Mouse (Mus musculus) thymus, postnatal 36 days (tissue): Measurements from ENCODE around the gene Upk3b.
A peak's percentile ranks its signal among the peaks of the same experiment; 100 is the strongest.

Source experiments
- DNase-seq, 2 experiments: peaks; one replicate each; pipeline ENCODE4 v3.0.0; 2022; ENCODE audit warnings: mixed read lengths in 2 of 2

The Upk3b gene

GRCm38 (mm10) chr5:136077001-136077550, 38.8 kb downstream of the Upk3b start:
- DNase-seq, result no peak

- no peak for DNase-seq
Observed at GRCm38 (mm10) chr5:136078136-136078535, 39.8 kb downstream of the Upk3b start.

- no peak for DNase-seq
Observed at GRCm38 (mm10) chr5:136082345-136082744, 44.0 kb downstream of the Upk3b start.

- DNase-seq, result peak; percentile 96 to 98
Observed at GRCm38 (mm10) chr5:136083669-136084107, 45.4 kb downstream of the Upk3b start, which contains the start of gene Rasa4. TSS of gene Rasa4 (plus strand) at chr5:136083916.

GRCm38 (mm10) chr5:136084144-136084881, 46.0 kb downstream of the Upk3b start:
- DNase-seq, result no peak

GRCm38 (mm10) chr5:136084891-136085651, 46.8 kb downstream of the Upk3b start:
- DNase-seq, result peak; percentile 51 to 63

- DNase-seq, result no peak
Observed at GRCm38 (mm10) chr5:136086290-136086689, 48.0 kb downstream of the Upk3b start.

GRCm38 (mm10) chr5:136088821-136089575, 50.7 kb downstream of the Upk3b start:
- DNase-seq, result no peak

GRCm38 (mm10) chr5:136091927-136092326, 53.6 kb downstream of the Upk3b start:
- DNase-seq, result peak; percentile 54 to 74

GRCm38 (mm10) chr5:136094249-136095010, 56.1 kb downstream of the Upk3b start:
- DNase-seq, result no peak

GRCm38 (mm10) chr5:136095089-136095488, 56.8 kb downstream of the Upk3b start:
- DNase-seq, result no peak
